Comparison of ENCODE assay signal across 8 mouse cellular contexts in the genomic region with DNA sequence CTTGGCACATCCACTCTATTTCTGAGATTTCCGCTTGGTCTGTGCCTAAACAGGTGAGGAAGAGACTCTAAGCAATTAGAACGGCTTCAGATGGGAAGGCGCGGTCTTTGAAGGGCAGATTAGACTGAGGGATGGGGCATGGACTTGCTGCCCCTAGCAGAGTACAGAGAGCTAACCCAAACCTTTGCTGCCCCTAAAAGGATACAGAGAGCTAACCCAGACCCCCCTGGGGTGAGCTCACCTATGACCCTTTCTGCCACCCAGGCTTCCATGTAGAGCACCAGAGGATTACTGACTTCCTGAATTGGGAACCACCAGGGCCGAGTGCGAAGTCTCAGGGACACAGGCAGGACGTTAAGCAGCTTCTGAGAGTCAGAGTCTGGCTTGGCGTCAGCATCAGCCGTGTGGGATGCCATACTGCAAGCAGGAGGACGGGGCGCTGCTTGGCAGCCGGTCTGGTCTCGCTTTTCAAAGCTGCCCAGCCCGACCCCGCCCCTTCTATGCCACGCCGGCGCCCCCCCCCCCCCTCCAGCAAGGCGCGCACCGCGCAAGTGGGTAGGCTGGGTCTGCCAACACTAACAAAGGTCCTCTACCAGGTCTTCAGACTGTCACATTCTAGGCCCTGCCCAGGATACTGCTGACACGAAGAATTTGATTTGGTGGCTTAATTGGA. TPM values are rescaled to one million over a fixed set of nuclear protein-coding genes. Genes with fewer than 3 reads are reported as not detected.
DNase-seq lines count a peak whose midpoint lies in the region; ATAC-seq and TF ChIP-seq lines count a peak whose summit lies in the region.

A gene (minus strand): TSS at position 613 of the 673 bp plus-strand sequence.

- no peaks in the 10 kb centered on the region for H3K36me3 ChIP-seq in heart, embryonic 15.5 days
- no peaks in the 10 kb centered on the region for H3K36me3 ChIP-seq in embryonic facial prominence, embryonic 12.5 days
- no peaks in the 10 kb centered on the region for H3K36me3 ChIP-seq in intestine, postnatal 0 days (ENCODE audit: control insufficient read depth, insufficient read depth)

- H3K4me2 ChIP-seq in heart, embryonic 15.5 days: peak within 1 kb of the TSS; percentile 67
- H3K4me2 ChIP-seq in embryonic facial prominence, embryonic 12.5 days (replicated peaks): peak within 1 kb of the TSS; percentile 69
- peak within 1 kb of the TSS; percentile 54 for H3K4me2 ChIP-seq in intestine, postnatal 0 days (replicated peaks; ENCODE audit: low read depth)

- H3K9me3 ChIP-seq in heart, embryonic 15.5 days (replicated peaks): no peaks in the 10 kb centered on the region
- H3K9me3 ChIP-seq in embryonic facial prominence, embryonic 12.5 days: no peaks in the 10 kb centered on the region
- no peaks in the 10 kb centered on the region for H3K9me3 ChIP-seq in intestine, postnatal 0 days (ENCODE audit: control insufficient read depth)

- peak within 1 kb of the TSS; percentile 12 for H3K9ac ChIP-seq in heart, embryonic 15.5 days
- peak within 1 kb of the TSS; percentile 42 for H3K9ac ChIP-seq in embryonic facial prominence, embryonic 12.5 days
- no peak within 1 kb of the TSS for H3K9ac ChIP-seq in intestine, postnatal 0 days (ENCODE audit: low read depth, low read length)

- TF ChIP-seq CTCF in intestine, postnatal 0 days (IDR thresholded peaks at IDR 0.05; ENCODE audit: low read depth): no peak

- H3K27ac ChIP-seq in heart, embryonic 15.5 days: no peak within 1 kb of the TSS
- no peak within 1 kb of the TSS for H3K27ac ChIP-seq in embryonic facial prominence, embryonic 12.5 days
- no peak within 1 kb of the TSS for H3K27ac ChIP-seq in intestine, postnatal 0 days (ENCODE audit: low read depth, low read length)

- H3K4me3 ChIP-seq in heart, embryonic 15.5 days: peak within 1 kb of the TSS; percentile 42
- peak within 1 kb of the TSS; percentile 31 for H3K4me3 ChIP-seq in embryonic facial prominence, embryonic 12.5 days
- peak within 1 kb of the TSS; percentile 9; the same call in 1 of the 2 replicates for H3K4me3 ChIP-seq in intestine, postnatal 0 days (ENCODE audit: low read depth, low read length)

- ATAC-seq in heart, embryonic 15.5 days (replicated peaks; ENCODE audit: insufficient number of reproducible peaks, insufficient read depth, low FRiP score, low read depth): peak; percentile 67
- peak; percentile 79 for ATAC-seq in embryonic facial prominence, embryonic 12.5 days (ENCODE audit: insufficient number of reproducible peaks, insufficient read depth, low FRiP score, low TSS enrichment)
- peak; percentile 49; the same call in 1 of the 2 replicates for ATAC-seq in intestine, postnatal 0 days
- ATAC-seq in megakaryocyte progenitor cell, adult 5-6 weeks (replicated peaks; ENCODE audit: poor library complexity): peak; percentile 78

- 5% methylated on average over 23 of the region's 23 CpGs for WGBS in heart, embryonic 15.5 days
- 4% methylated on average over 23 of the region's 23 CpGs for WGBS in embryonic facial prominence, embryonic 12.5 days
- 10% methylated on average over 17 of the region's 23 CpGs for WGBS in intestine, postnatal 0 days

- peaks cover 12% of the 10 kb centered on the region; the same call in 1 of the 2 replicates for H3K27me3 ChIP-seq in heart, embryonic 15.5 days
- H3K27me3 ChIP-seq in embryonic facial prominence, embryonic 12.5 days: peaks cover 4% of the 10 kb centered on the region; the same call in 1 of the 2 replicates
- H3K27me3 ChIP-seq in intestine, postnatal 0 days (replicated peaks; ENCODE audit: control insufficient read depth, insufficient read depth, low read length): no peaks in the 10 kb centered on the region

- H3K4me1 ChIP-seq in heart, embryonic 15.5 days (replicated peaks): peaks cover 8% of the 10 kb centered on the region
- H3K4me1 ChIP-seq in embryonic facial prominence, embryonic 12.5 days: peaks cover 8% of the 10 kb centered on the region; the same call in 1 of the 2 replicates
- H3K4me1 ChIP-seq in intestine, postnatal 0 days (replicated peaks; ENCODE audit: control insufficient read depth, insufficient read depth, low read length): no peaks in the 10 kb centered on the region

- no peak for DNase-seq in heart, adult 18-20 months
- DNase-seq in MN1 (ENCODE audit: low spot score): peak; percentile 64
- peak; percentile 60 for DNase-seq in right cerebral cortex, postnatal 4 days
- DNase-seq in cerebellum, adult 11 months: no peak

RNA-seq across cellular contexts. Expression of the gene that starts here (rescaled TPM):
- 0.36 and 0.53 TPM in 2 replicates for polyA plus RNA-seq in heart, embryonic 15.5 days (2015; fragmentation: Nextera tagmentation; extraction: Ambion mirVana)
- not detected for total RNA-seq in heart, adult 18-20 months (2021)
- polyA plus RNA-seq in embryonic facial prominence, embryonic 12.5 days (2016; fragmentation: Nextera tagmentation; extraction: Ambion mirVana): 2.2 TPM in 2 replicates
- 0.47 and 0.51 TPM in 2 replicates for polyA plus RNA-seq in intestine, postnatal 0 days (2015; fragmentation: Nextera tagmentation; extraction: Ambion mirVana)
- not detected in 2 replicates for total RNA-seq in megakaryocyte progenitor cell, adult 5-6 weeks (2015)
- total RNA-seq in megakaryocyte progenitor cell, adult 5-6 weeks (2017): not detected in 2 replicates

Comparison
In these comparisons a context has a peak if more than half of its experiments do, and no peak if none do; other contexts are left out.
1. Peak in ATAC-seq, H3K4me3 ChIP-seq, H3K9ac ChIP-seq and H3K4me2 ChIP-seq in heart, embryonic 15.5 days; RNA of the gene not detected or under 1 TPM.
2. Peak in ATAC-seq, H3K4me3 ChIP-seq and H3K4me2 ChIP-seq in intestine, postnatal 0 days; RNA of the gene not detected or under 1 TPM.
3. Peak in ATAC-seq in megakaryocyte progenitor cell, adult 5-6 weeks; RNA of the gene not detected or under 1 TPM.
4. DNase-seq: peak in MN1 (single experiment) and right cerebral cortex, postnatal 4 days (single experiment); none in heart, adult 18-20 months (0 of 2) and cerebellum, adult 11 months (single experiment).
5. Peak in every context shown above with its lines, with median percentiles within 50 percentile points of each other: ATAC-seq, H3K4me2 ChIP-seq and H3K4me3 ChIP-seq.